Mouse (Mus musculus): Measurements from ENCODE around the gene Dync1i2. TPM values are rescaled to one million over a fixed set of nuclear protein-coding genes. Genes with fewer than 3 reads are reported as not detected.
A peak's percentile ranks its signal among the peaks of the same experiment; 100 is the strongest.

Dync1i2 gene
- polyA plus RNA-seq, 1 experiment from 2014 or later, result 177 TPM

- H3K27ac ChIP-seq, result peak overlapping the region; percentile 85
- peak overlapping the region; percentile 96 for H3K9ac ChIP-seq
- peak overlapping the region; percentile 52 for H3K4me2 ChIP-seq (replicated peaks)
- H3K27me3 ChIP-seq, result no peaks in the 10 kb centered on the region
- H3K4me1 ChIP-seq, result peaks cover 11% of the 10 kb centered on the region
- no peak for ATAC-seq (ENCODE audit: low FRiP score)
- 1% methylated on average over 6 of the region's 6 CpGs for WGBS
- H3K9me3 ChIP-seq (replicated peaks), result no peaks in the 10 kb centered on the region
- H3K36me3 ChIP-seq, result peaks cover 20% of the 10 kb centered on the region
- peak overlapping the region; percentile 89 for H3K4me3 ChIP-seq
These were observed 837 bp downstream of the Dync1i2 start for GRCm38 (mm10) chr2:71212360-71212726.

GRCm38 (mm10) chr2:71221020-71221419 lies 9.5 kb downstream of the Dync1i2 start:
- Histone ChIP-seq H3K36me3 (peaks cover 65% of the 10 kb centered on the region), H3K9me3 (replicated peaks) (no peaks in the 10 kb centered on the region), H3K4me3 (no peak overlapping the region), H3K27ac (no peak overlapping the region), H3K27me3 (no peaks in the 10 kb centered on the region), H3K4me1 (0 out of 2 replicates have a peak, but pooled peaks cover 4% of the 10 kb centered on the region), H3K9ac (no peak overlapping the region), H3K4me2 (replicated peaks) (no peak overlapping the region)
- 69% methylated on average over 1 of the region's 1 CpGs for WGBS
- no peak for ATAC-seq (ENCODE audit: low FRiP score)

- Histone ChIP-seq H3K36me3 (peaks cover 47% of the 10 kb centered on the region), H3K27ac (no peak overlapping the region), H3K4me3 (no peak overlapping the region), H3K27me3 (no peaks in the 10 kb centered on the region), H3K4me2 (replicated peaks) (no peak overlapping the region), H3K9me3 (replicated peaks) (no peaks in the 10 kb centered on the region), H3K9ac (no peak overlapping the region), H3K4me1 (no peaks in the 10 kb centered on the region)
- whole genome bisulfite sequencing, result 57% methylated on average over 1 of the region's 1 CpGs
- ATAC-seq (ENCODE audit: low FRiP score), result no peak
These were observed 15.9 kb downstream of the Dync1i2 start for GRCm38 (mm10) chr2:71227398-71227797.

GRCm38 (mm10) chr2:71229603-71230002 lies 18.1 kb downstream of the Dync1i2 start:
- Histone ChIP-seq H3K9me3 (replicated peaks) (no peaks in the 10 kb centered on the region), H3K4me1 (no peaks in the 10 kb centered on the region), H3K4me3 (no peak overlapping the region), H3K9ac (no peak overlapping the region), H3K4me2 (replicated peaks) (no peak overlapping the region), H3K36me3 (peaks cover 28% of the 10 kb centered on the region), H3K27ac (no peak overlapping the region), H3K27me3 (no peaks in the 10 kb centered on the region)
- ATAC-seq (ENCODE audit: low FRiP score), result no peak
- WGBS, result 94% methylated on average over 1 of the region's 1 CpGs

GRCm38 (mm10) chr2:71231951-71232350 lies 20.4 kb downstream of the Dync1i2 start:
- Histone ChIP-seq H3K9ac (no peak overlapping the region), H3K36me3 (peaks cover 32% of the 10 kb centered on the region), H3K4me3 (no peak overlapping the region), H3K4me1 (no peaks in the 10 kb centered on the region), H3K27ac (no peak overlapping the region), H3K27me3 (no peaks in the 10 kb centered on the region), H3K9me3 (replicated peaks) (no peaks in the 10 kb centered on the region), H3K4me2 (replicated peaks) (no peak overlapping the region)
- WGBS, result 94% methylated on average over 5 of the region's 5 CpGs
- no peak for ATAC-seq (ENCODE audit: low FRiP score)

GRCm38 (mm10) chr2:71232976-71233375 lies 21.5 kb downstream of the Dync1i2 start:
- Histone ChIP-seq H3K9ac (no peak overlapping the region), H3K9me3 (replicated peaks) (no peaks in the 10 kb centered on the region), H3K27me3 (no peaks in the 10 kb centered on the region), H3K27ac (no peak overlapping the region), H3K4me3 (no peak overlapping the region), H3K36me3 (peaks cover 36% of the 10 kb centered on the region), H3K4me1 (no peaks in the 10 kb centered on the region), H3K4me2 (replicated peaks) (no peak overlapping the region)
- WGBS, result 90% methylated on average over 2 of the region's 2 CpGs
- no peak for ATAC-seq (ENCODE audit: low FRiP score)

GRCm38 (mm10) chr2:71235420-71235819 lies 23.9 kb downstream of the Dync1i2 start:
- Histone ChIP-seq H3K9ac (no peak overlapping the region), H3K4me1 (no peaks in the 10 kb centered on the region), H3K27ac (no peak overlapping the region), H3K4me2 (replicated peaks) (no peak overlapping the region), H3K27me3 (no peaks in the 10 kb centered on the region), H3K9me3 (replicated peaks) (no peaks in the 10 kb centered on the region), H3K36me3 (peaks cover 32% of the 10 kb centered on the region), H3K4me3 (no peak overlapping the region)
- ATAC-seq (ENCODE audit: low FRiP score), result no peak
- WGBS, result 94% methylated on average over 4 of the region's 4 CpGs

GRCm38 (mm10) chr2:71236009-71236408 lies 24.5 kb downstream of the Dync1i2 start:
- Histone ChIP-seq H3K9me3 (replicated peaks) (no peaks in the 10 kb centered on the region), H3K4me2 (replicated peaks) (no peak overlapping the region), H3K27me3 (no peaks in the 10 kb centered on the region), H3K9ac (no peak overlapping the region), H3K4me1 (no peaks in the 10 kb centered on the region), H3K36me3 (peaks cover 36% of the 10 kb centered on the region), H3K27ac (no peak overlapping the region), H3K4me3 (no peak overlapping the region)
- ATAC-seq (ENCODE audit: low FRiP score), result no peak
- WGBS, result 98% methylated on average over 6 of the region's 6 CpGs

GRCm38 (mm10) chr2:71241505-71241904 lies 30.0 kb downstream of the Dync1i2 start:
- Histone ChIP-seq H3K4me1 (peaks cover 14% of the 10 kb centered on the region), H3K36me3 (peaks cover 28% of the 10 kb centered on the region), H3K9me3 (replicated peaks) (no peaks in the 10 kb centered on the region), H3K27ac (no peak overlapping the region), H3K9ac (no peak overlapping the region), H3K4me3 (no peak overlapping the region), H3K4me2 (replicated peaks) (no peak overlapping the region), H3K27me3 (no peaks in the 10 kb centered on the region)
- WGBS, result 100% methylated on average over 2 of the region's 2 CpGs
- no peak for ATAC-seq (ENCODE audit: low FRiP score)

- no peaks in the 10 kb centered on the region for H3K27me3 ChIP-seq
- ATAC-seq (ENCODE audit: low FRiP score), result no peak
- H3K36me3 ChIP-seq, result peaks cover 25% of the 10 kb centered on the region; the same call in 1 of the 2 replicates
- H3K4me3 ChIP-seq, result no peak overlapping the region
- no peaks in the 10 kb centered on the region for H3K9me3 ChIP-seq (replicated peaks)
- 88% methylated on average over 3 of the region's 3 CpGs for WGBS
- H3K4me2 ChIP-seq (replicated peaks), result no peak overlapping the region
- no peak overlapping the region for H3K9ac ChIP-seq
- H3K27ac ChIP-seq, result no peak overlapping the region
- H3K4me1 ChIP-seq, result peaks cover 14% of the 10 kb centered on the region
These were observed 30.7 kb downstream of the Dync1i2 start for GRCm38 (mm10) chr2:71242180-71242579.

GRCm38 (mm10) chr2:71243058-71243672 lies 31.7 kb downstream of the Dync1i2 start:
- H3K36me3 ChIP-seq, result peaks cover 25% of the 10 kb centered on the region; the same call in 1 of the 2 replicates
- no peak for ATAC-seq (ENCODE audit: low FRiP score)
- WGBS, result 69% methylated on average over 9 of the region's 9 CpGs
- no peaks in the 10 kb centered on the region for H3K9me3 ChIP-seq (replicated peaks)
- no peak overlapping the region for H3K9ac ChIP-seq
- H3K4me2 ChIP-seq (replicated peaks), result no peak overlapping the region
- H3K27me3 ChIP-seq, result no peaks in the 10 kb centered on the region
- H3K4me3 ChIP-seq, result no peak overlapping the region
- no peak overlapping the region for H3K27ac ChIP-seq
- H3K4me1 ChIP-seq, result peaks cover 14% of the 10 kb centered on the region

GRCm38 (mm10) chr2:71244807-71245206 lies 33.3 kb downstream of the Dync1i2 start:
- Histone ChIP-seq H3K27me3 (no peaks in the 10 kb centered on the region), H3K4me2 (replicated peaks) (no peak overlapping the region), H3K27ac (peak overlapping the region; percentile 70), H3K4me1 (peaks cover 14% of the 10 kb centered on the region), H3K9ac (no peak overlapping the region), H3K4me3 (no peak overlapping the region), H3K9me3 (replicated peaks) (no peaks in the 10 kb centered on the region), H3K36me3 (peaks cover 31% of the 10 kb centered on the region)
- no peak for ATAC-seq (ENCODE audit: low FRiP score)
- WGBS, result 66% methylated on average over 7 of the region's 7 CpGs

GRCm38 (mm10) chr2:71245416-71245815 lies 33.9 kb downstream of the Dync1i2 start:
- ATAC-seq (ENCODE audit: low FRiP score), result peak; percentile 94
- no peak overlapping the region for H3K9ac ChIP-seq
- peaks cover 14% of the 10 kb centered on the region for H3K4me1 ChIP-seq

More at GRCm38 (mm10) chr2:71245416-71245815, 33.9 kb downstream of the Dync1i2 start:
- Histone ChIP-seq H3K4me3 (no peak overlapping the region), H3K9me3 (replicated peaks) (no peaks in the 10 kb centered on the region), H3K36me3 (peaks cover 31% of the 10 kb centered on the region), H3K27me3 (no peaks in the 10 kb centered on the region), H3K27ac (peak overlapping the region; percentile 70), H3K4me2 (replicated peaks) (no peak overlapping the region)
- WGBS, result 49% methylated on average over 3 of the region's 3 CpGs

All from hindbrain, embryonic 12.5 days (tissue).